In the genomic region with DNA sequence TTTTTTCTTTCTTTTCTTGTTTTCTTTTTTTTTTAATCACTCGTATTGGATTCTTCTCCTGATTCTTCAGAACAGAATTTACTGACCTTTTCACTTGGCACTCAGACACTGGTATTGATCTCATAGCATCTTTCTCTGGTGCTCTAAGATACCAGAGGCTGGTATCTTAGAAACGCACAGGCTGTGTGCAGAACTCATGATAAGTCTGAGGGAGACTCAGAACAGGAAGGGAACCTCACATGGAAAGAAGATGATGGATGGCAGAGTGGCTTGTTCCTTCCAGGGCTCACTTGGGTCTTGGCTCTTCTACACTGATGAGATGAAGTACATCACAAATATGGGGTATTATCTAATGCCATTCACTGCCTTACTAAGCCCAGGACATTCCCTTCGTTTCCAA, we compare ENCODE assay signal across 21 mouse cellular contexts. TPM values are rescaled to one million over a fixed set of nuclear protein-coding genes. Genes with fewer than 3 reads are reported as not detected.
A peak's percentile ranks its signal among the peaks of the same experiment; 100 is the strongest.
DNase-seq lines count a peak whose midpoint lies in the region; ATAC-seq and TF ChIP-seq lines count a peak whose summit lies in the region.
"Had no signal": no experiment of that assay in that cellular context is flagged by ENCODE, and none has a peak within 500 bp of the region (broad histone marks: within the 10 kb centered on the region; RNA-seq: fewer than 3 reads in every experiment).

No protein-coding gene starts in this region.

- DNase-seq in heart, postnatal 10 days = no peak
- no peak for DNase-seq in liver, embryonic 11.5 days (ENCODE audit: low spot score)
- no peak for DNase-seq in cerebellum, postnatal 10 days
- DNase-seq in hindbrain, postnatal 0 days (ENCODE audit: low spot score) = no peak
- DNase-seq: adrenal gland, postnatal 14 days; cerebellum, postnatal 14 days; kidney, adult 2 months; kidney, postnatal 4 days; layer of hippocampus, postnatal 36 days; left cerebral cortex, postnatal 4 days; lung, adult 18-20 months; lung, postnatal 36 days; right cerebral cortex, postnatal 14 days; thymus, postnatal 25 days had no signal

- no peak overlapping the region for H3K9ac ChIP-seq in heart, embryonic 16.5 days (ENCODE audit: low read length)
- H3K9ac ChIP-seq in liver, embryonic 11.5 days (ENCODE audit: low read depth, low read length) = no peak overlapping the region
- no peak overlapping the region for H3K9ac ChIP-seq in hindbrain, postnatal 0 days (replicated peaks; ENCODE audit: low read length)
- H3K9ac ChIP-seq: forebrain, embryonic 15.5 days; heart, embryonic 13.5 days; midbrain, embryonic 12.5 days; neural tube, embryonic 13.5 days had no signal

- no peaks in the 10 kb centered on the region; the same call in 1 of the 2 replicates for H3K9me3 ChIP-seq in heart, embryonic 16.5 days (replicated peaks; ENCODE audit: control insufficient read depth, low read length)
- no peaks in the 10 kb centered on the region for H3K9me3 ChIP-seq in liver, embryonic 11.5 days (ENCODE audit: control insufficient read depth, low read length)
- no peaks in the 10 kb centered on the region for H3K9me3 ChIP-seq in hindbrain, postnatal 0 days (ENCODE audit: low read length)
- H3K9me3 ChIP-seq: forebrain, embryonic 15.5 days; midbrain, embryonic 12.5 days; neural tube, embryonic 13.5 days had no signal

- no peaks in the 10 kb centered on the region for H3K27me3 ChIP-seq in heart, embryonic 16.5 days (ENCODE audit: control insufficient read depth, insufficient read depth, low read length)
- no peaks in the 10 kb centered on the region for H3K27me3 ChIP-seq in liver, embryonic 11.5 days (replicated peaks; ENCODE audit: control insufficient read depth, insufficient read depth, low read length)
- H3K27me3 ChIP-seq in hindbrain, postnatal 0 days (ENCODE audit: insufficient read depth, low read length) = no peaks in the 10 kb centered on the region
- H3K27me3 ChIP-seq: forebrain, embryonic 15.5 days; heart, embryonic 13.5 days; midbrain, embryonic 12.5 days; neural tube, embryonic 13.5 days had no signal

- H3K4me1 ChIP-seq in heart, embryonic 16.5 days (ENCODE audit: control insufficient read depth, insufficient read depth, low read length) = peaks cover 3% of the 10 kb centered on the region; the same call in 1 of the 2 replicates
- 0 out of 2 replicates have a peak, but pooled peaks cover 2% of the 10 kb centered on the region for H3K4me1 ChIP-seq in liver, embryonic 11.5 days (replicated peaks; ENCODE audit: control insufficient read depth, insufficient read depth, low read length)
- no peaks in the 10 kb centered on the region for H3K4me1 ChIP-seq in hindbrain, postnatal 0 days (ENCODE audit: insufficient read depth, low read length)
- H3K4me1 ChIP-seq: forebrain, embryonic 15.5 days; midbrain, embryonic 12.5 days; neural tube, embryonic 13.5 days had no signal

- no peak overlapping the region for H3K4me3 ChIP-seq in heart, embryonic 16.5 days (ENCODE audit: low read length)
- no peak overlapping the region for H3K4me3 ChIP-seq in liver, embryonic 11.5 days (ENCODE audit: low read depth, low read length)
- no peak overlapping the region for H3K4me3 ChIP-seq in hindbrain, postnatal 0 days (ENCODE audit: low read length)
- H3K4me3 ChIP-seq: forebrain, embryonic 15.5 days; heart, embryonic 13.5 days; midbrain, embryonic 12.5 days; neural tube, embryonic 13.5 days had no signal

- H3K36me3 ChIP-seq in heart, embryonic 16.5 days (ENCODE audit: control insufficient read depth, insufficient read depth) = no peaks in the 10 kb centered on the region
- no peaks in the 10 kb centered on the region for H3K36me3 ChIP-seq in liver, embryonic 11.5 days (ENCODE audit: control insufficient read depth, insufficient read depth, low read length)
- H3K36me3 ChIP-seq in hindbrain, postnatal 0 days (ENCODE audit: insufficient read depth, low read length) = no peaks in the 10 kb centered on the region
- H3K36me3 ChIP-seq: forebrain, embryonic 15.5 days; heart, embryonic 13.5 days; midbrain, embryonic 12.5 days; neural tube, embryonic 13.5 days had no signal

- peak overlapping the region; percentile 48; the same call in 1 of the 2 replicates for H3K27ac ChIP-seq in heart, embryonic 16.5 days (ENCODE audit: low read length)
- peak overlapping the region; percentile 11; the same call in 1 of the 2 replicates for H3K27ac ChIP-seq in liver, embryonic 11.5 days (ENCODE audit: low read depth, low read length)
- H3K27ac ChIP-seq in hindbrain, postnatal 0 days = no peak overlapping the region
- H3K27ac ChIP-seq: forebrain, embryonic 15.5 days; heart, embryonic 13.5 days; midbrain, embryonic 12.5 days; neural tube, embryonic 13.5 days had no signal

- no peak overlapping the region for H3K4me2 ChIP-seq in heart, embryonic 16.5 days (ENCODE audit: low read depth, low read length)
- H3K4me2 ChIP-seq in liver, embryonic 11.5 days = no peak overlapping the region
- H3K4me2 ChIP-seq in hindbrain, postnatal 0 days (ENCODE audit: low read depth, low read length) = no peak overlapping the region
- H3K4me2 ChIP-seq: forebrain, embryonic 15.5 days; heart, embryonic 13.5 days; midbrain, embryonic 12.5 days; neural tube, embryonic 13.5 days had no signal

- no peak for TF ChIP-seq CTCF in hindbrain, postnatal 0 days (IDR thresholded peaks at IDR 0.05; ENCODE audit: low read depth)

- intact Hi-C loops in heart, postnatal 10 days (cut with DNase I) = no loop called here

- ATAC-seq in heart, embryonic 16.5 days (replicated peaks; ENCODE audit: extremely low read depth, insufficient read depth, low FRiP score) = no peak
- ATAC-seq in common myeloid progenitor, adult 5-6 weeks (replicated peaks; ENCODE audit: low read depth, poor library complexity, severe bottlenecking) = peak; percentile 69; the same call in 1 of the 2 replicates
- peak; percentile 94 for ATAC-seq in liver, embryonic 11.5 days (replicated peaks; ENCODE audit: low FRiP score)
- peak; percentile 84 for ATAC-seq in megakaryocyte-erythroid progenitor cell, adult 5-6 weeks (replicated peaks; ENCODE audit: low FRiP score, low TSS enrichment, poor library complexity, severe bottlenecking)
- ATAC-seq in hindbrain, postnatal 0 days = no peak
- ATAC-seq: forebrain, embryonic 15.5 days had no signal

- WGBS in heart, embryonic 16.5 days = 50% methylated on average over 3 of the region's 3 CpGs
- WGBS in liver, embryonic 11.5 days = 29% methylated on average over 3 of the region's 3 CpGs
- 63% methylated on average over 3 of the region's 3 CpGs for WGBS in hindbrain, postnatal 0 days

RNA-seq across cellular contexts. Expression of a gene that starts 36.8 kb away (rescaled TPM):
- polyA plus RNA-seq in heart, embryonic 16.5 days (2015; fragmentation: Nextera tagmentation; extraction: Ambion mirVana) = 1.7 and 2.1 TPM in 2 replicates
- not detected for total RNA-seq in heart, postnatal 10 days (2021)
- total RNA-seq in common myeloid progenitor, adult 5-6 weeks (2017) = 0.46 TPM in 1 of 2 replicates, not detected in the other
- 0.66 and 0.84 TPM in 2 replicates for polyA plus RNA-seq in liver, embryonic 11.5 days (2014; fragmentation: Nextera tagmentation; extraction: Ambion mirVana)
- 3.1 TPM in 1 of 2 replicates, not detected in the other for total RNA-seq in megakaryocyte-erythroid progenitor cell, adult 5-6 weeks (2014; fragmentation: Nextera tagmentation)
- 2.8 TPM in 1 of 2 replicates, not detected in the other for total RNA-seq in megakaryocyte-erythroid progenitor cell, adult 5-6 weeks (2017)
- total RNA-seq in hindbrain, postnatal 0 days (2014; rRNA removed) = 3.8 and 4.8 TPM in 2 replicates
- polyA plus RNA-seq in hindbrain, postnatal 0 days (2015; fragmentation: Nextera tagmentation; extraction: Ambion mirVana) = 8.3 and 9.2 TPM in 2 replicates
- total RNA-seq: adrenal gland, postnatal 14 days had no signal

RNA-seq across cellular contexts. Expression of a gene that starts 57.4 kb away (rescaled TPM):
- polyA plus RNA-seq in heart, embryonic 16.5 days (2015; fragmentation: Nextera tagmentation; extraction: Ambion mirVana) = 2.0 and 3.1 TPM in 2 replicates
- 1 to 10 TPM in 1 of 2 experiments, under 1 TPM in 1; 0.35 to 2.0 TPM for total RNA-seq in heart, postnatal 10 days (2021)
- 0.64 and 10.8 TPM in 2 replicates for total RNA-seq in common myeloid progenitor, adult 5-6 weeks (2017)
- 0.14 and 0.38 TPM in 2 replicates for polyA plus RNA-seq in liver, embryonic 11.5 days (2014; fragmentation: Nextera tagmentation; extraction: Ambion mirVana)
- 4.2 and 8.8 TPM in 2 replicates for total RNA-seq in megakaryocyte-erythroid progenitor cell, adult 5-6 weeks (2014; fragmentation: Nextera tagmentation)
- 0.69 and 6.0 TPM in 2 replicates for total RNA-seq in megakaryocyte-erythroid progenitor cell, adult 5-6 weeks (2017)
- not detected in 2 replicates for total RNA-seq in hindbrain, postnatal 0 days (2014; rRNA removed)
- 0.04 TPM in 1 of 2 replicates, not detected in the other for polyA plus RNA-seq in hindbrain, postnatal 0 days (2015; fragmentation: Nextera tagmentation; extraction: Ambion mirVana)
- polyA plus RNA-seq: forebrain, embryonic 15.5 days; midbrain, embryonic 12.5 days had no signal

Comparison
In these comparisons a context has a peak if more than half of its experiments do, and no peak if none do; other contexts are left out.
1. ATAC-seq: peak in common myeloid progenitor, adult 5-6 weeks (single experiment), liver, embryonic 11.5 days (single experiment) and megakaryocyte-erythroid progenitor cell, adult 5-6 weeks (single experiment); none in heart, embryonic 16.5 days (single experiment) and hindbrain, postnatal 0 days (single experiment).